Mouse (Mus musculus) heart, adult 2 months (tissue): ENCODE measurements around the gene Zscan29.

ENCODE experiments used
- CTCF ChIP-seq: fragments of 200-600 bp; IDR thresholded peaks from 2 replicates; pipeline ENCODE4 v1.8.1; 2022; ENCODE audit warnings: antibody characterized with exemption, mild to moderate bottlenecking, moderate library complexity
- EP300 ChIP-seq: fragments of 200-500 bp; IDR thresholded peaks from 2 replicates; pipeline ENCODE4 v1.6.1; 2011; ENCODE audit warnings: low read depth, low read length, control low read depth; ENCODE audit not compliant: insufficient read depth
- POLR2A ChIP-seq: fragments of 200-500 bp; IDR thresholded peaks from 2 replicates; pipeline ENCODE4 v1.6.1; 2011; ENCODE audit warnings: mild to moderate bottlenecking, low read depth, low read length, control low read depth; ENCODE audit not compliant: insufficient read depth

- TF ChIP-seq CTCF = no peak
- TF ChIP-seq POLR2A = no peak
- no peak for TF ChIP-seq EP300
These were observed 399 bp downstream of the Zscan29 start, which contains the start of gene Tubgcp4 for GRCm38 (mm10) chr2:121170481-121170971.
